Mouse (Mus musculus): ENCODE results near the gene Ankrd55. TPM values are rescaled to one million over a fixed set of nuclear protein-coding genes. Genes with fewer than 3 reads are reported as not detected.
A peak's percentile ranks its signal among the peaks of the same experiment; 100 is the strongest.

The Ankrd55 gene
- polyA plus RNA-seq (2012; ENCODE audit: insufficient read depth, insufficient read length, missing spikeins): 3.0 and 3.2 TPM in 2 replicates

- TF ChIP-seq CTCF (IDR thresholded peaks at IDR 0.05; ENCODE audit: low read depth, low read length) (no peak), POLR2A (IDR thresholded peaks at IDR 0.05; ENCODE audit: borderline replicate concordance, low read depth, low read length) (no peak)
- H3K4me3 ChIP-seq (ENCODE audit: insufficient read depth, low read length): no peak within 1 kb of the TSS
- no peak within 1 kb of the TSS for H3K27ac ChIP-seq (ENCODE audit: insufficient read depth, low read depth, low read length)
- H3K4me1 ChIP-seq (ENCODE audit: control insufficient read depth, insufficient read depth, low read length): peaks cover 2% of the 10 kb centered on the region; the same call in 1 of the 2 replicates
These were observed at the start of gene Ankrd55 for GRCm38 (mm10) chr13:112288225-112289178. Gene Ankrd55, plus strand, starts transcription at chr13:112288451.

GRCm38 (mm10) chr13:112239239-112239638, 49.0 kb upstream of the Ankrd55 start:
- TF ChIP-seq CTCF (IDR thresholded peaks at IDR 0.05; ENCODE audit: low read depth, low read length) (no peak), POLR2A (IDR thresholded peaks at IDR 0.05; ENCODE audit: borderline replicate concordance, low read depth, low read length) (no peak)

GRCm38 (mm10) chr13:112241431-112241830, 46.8 kb upstream of the Ankrd55 start:
- TF ChIP-seq POLR2A (IDR thresholded peaks at IDR 0.05; ENCODE audit: borderline replicate concordance, low read depth, low read length): no peak
- no peak for TF ChIP-seq CTCF (IDR thresholded peaks at IDR 0.05; ENCODE audit: low read depth, low read length)
- no peak overlapping the region for H3K27ac ChIP-seq (ENCODE audit: insufficient read depth, low read depth, low read length)
- H3K4me1 ChIP-seq (ENCODE audit: control insufficient read depth, insufficient read depth, low read length): no peaks in the 10 kb centered on the region
- H3K4me3 ChIP-seq (ENCODE audit: insufficient read depth, low read length): no peak overlapping the region

More at GRCm38 (mm10) chr13:112239239-112239638, 49.0 kb upstream of the Ankrd55 start:
- no peak overlapping the region for H3K4me3 ChIP-seq (ENCODE audit: insufficient read depth, low read length)
- H3K27ac ChIP-seq (ENCODE audit: insufficient read depth, low read depth, low read length): no peak overlapping the region
- H3K4me1 ChIP-seq (ENCODE audit: control insufficient read depth, insufficient read depth, low read length): no peaks in the 10 kb centered on the region

GRCm38 (mm10) chr13:112245131-112245530, 43.1 kb upstream of the Ankrd55 start:
- Histone ChIP-seq H3K4me3 (ENCODE audit: insufficient read depth, low read length) (no peak overlapping the region), H3K4me1 (ENCODE audit: control insufficient read depth, insufficient read depth, low read length) (no peaks in the 10 kb centered on the region), H3K27ac (ENCODE audit: insufficient read depth, low read depth, low read length) (no peak overlapping the region)
- TF ChIP-seq POLR2A (IDR thresholded peaks at IDR 0.05; ENCODE audit: borderline replicate concordance, low read depth, low read length) (no peak), CTCF (IDR thresholded peaks at IDR 0.05; ENCODE audit: low read depth, low read length) (no peak)

- Histone ChIP-seq H3K27ac (ENCODE audit: insufficient read depth, low read depth, low read length) (peak overlapping the region; percentile 19), H3K4me1 (ENCODE audit: control insufficient read depth, insufficient read depth, low read length) (peaks cover 18% of the 10 kb centered on the region), H3K4me3 (ENCODE audit: insufficient read depth, low read length) (no peak overlapping the region)
- no peak for TF ChIP-seq POLR2A (IDR thresholded peaks at IDR 0.05; ENCODE audit: borderline replicate concordance, low read depth, low read length)
- no peak for TF ChIP-seq CTCF (IDR thresholded peaks at IDR 0.05; ENCODE audit: low read depth, low read length)
These were observed 36.8 kb upstream of the Ankrd55 start for GRCm38 (mm10) chr13:112251433-112251832.

GRCm38 (mm10) chr13:112252012-112252411, 36.2 kb upstream of the Ankrd55 start:
- H3K4me3 ChIP-seq (ENCODE audit: insufficient read depth, low read length): no peak overlapping the region
- TF ChIP-seq CTCF (IDR thresholded peaks at IDR 0.05; ENCODE audit: low read depth, low read length): no peak
- no peak for TF ChIP-seq POLR2A (IDR thresholded peaks at IDR 0.05; ENCODE audit: borderline replicate concordance, low read depth, low read length)
- H3K4me1 ChIP-seq (ENCODE audit: control insufficient read depth, insufficient read depth, low read length): peaks cover 21% of the 10 kb centered on the region
- H3K27ac ChIP-seq (ENCODE audit: insufficient read depth, low read depth, low read length): peak overlapping the region; percentile 19

GRCm38 (mm10) chr13:112252991-112253620, 35.1 kb upstream of the Ankrd55 start:
- Histone ChIP-seq H3K4me3 (ENCODE audit: insufficient read depth, low read length) (no peak overlapping the region), H3K27ac (ENCODE audit: insufficient read depth, low read depth, low read length) (no peak overlapping the region), H3K4me1 (ENCODE audit: control insufficient read depth, insufficient read depth, low read length) (peaks cover 27% of the 10 kb centered on the region)
- TF ChIP-seq POLR2A (IDR thresholded peaks at IDR 0.05; ENCODE audit: borderline replicate concordance, low read depth, low read length) (no peak), CTCF (IDR thresholded peaks at IDR 0.05; ENCODE audit: low read depth, low read length) (no peak)

GRCm38 (mm10) chr13:112254116-112254515, 34.1 kb upstream of the Ankrd55 start:
- Histone ChIP-seq H3K4me1 (ENCODE audit: control insufficient read depth, insufficient read depth, low read length) (peaks cover 33% of the 10 kb centered on the region), H3K4me3 (ENCODE audit: insufficient read depth, low read length) (no peak overlapping the region), H3K27ac (ENCODE audit: insufficient read depth, low read depth, low read length) (no peak overlapping the region)
- TF ChIP-seq POLR2A (IDR thresholded peaks at IDR 0.05; ENCODE audit: borderline replicate concordance, low read depth, low read length) (no peak), CTCF (IDR thresholded peaks at IDR 0.05; ENCODE audit: low read depth, low read length) (no peak)

- H3K27ac ChIP-seq (ENCODE audit: insufficient read depth, low read depth, low read length): no peak overlapping the region
- H3K4me1 ChIP-seq (ENCODE audit: control insufficient read depth, insufficient read depth, low read length): peaks cover 31% of the 10 kb centered on the region
- TF ChIP-seq CTCF (IDR thresholded peaks at IDR 0.05; ENCODE audit: low read depth, low read length) (no peak), POLR2A (IDR thresholded peaks at IDR 0.05; ENCODE audit: borderline replicate concordance, low read depth, low read length) (no peak)
- H3K4me3 ChIP-seq (ENCODE audit: insufficient read depth, low read length): no peak overlapping the region
These were observed 32.4 kb upstream of the Ankrd55 start for GRCm38 (mm10) chr13:112255862-112256261.

All from bone marrow macrophage, adult 2 months (primary cell).